Mouse (Mus musculus) CH12.LX (cell line): Measurements from ENCODE around the gene Dkk3. TPM values are rescaled to one million over a fixed set of nuclear protein-coding genes. Genes with fewer than 3 reads are reported as not detected.

ENCODE experiments used
- DNase-seq: peaks from one replicate; pipeline ENCODE4 v3.0.0-alpha.2; 2013; ENCODE audit errors: extremely low read depth
- H3K27ac ChIP-seq: 2 replicates; pipeline ENCODE4 v1.5.1; 2012; ENCODE audit warnings: low read depth, mild to moderate bottlenecking, control low read depth, moderate library complexity; ENCODE audit not compliant: insufficient read depth
- H3K27me3 ChIP-seq: replicated peaks from 2 replicates; pipeline ENCODE3; 2012; ENCODE audit warnings: inconsistent platforms
- H3K36me3 ChIP-seq, 2 experiments: replicated peaks in 1 of 2; 2 replicates each; pipeline versions ENCODE3 to v1.6.1; 2012; ENCODE audit warnings: inconsistent platforms in 1 of 2, low read length in 1 of 2, mild to moderate bottlenecking in 1 of 2, mixed read lengths in 1 of 2, moderate library complexity in 1 of 2; ENCODE audit not compliant: control insufficient read depth in 1 of 2, insufficient read depth in 1 of 2
- H3K4me1 ChIP-seq, 2 experiments: 2 replicates each; pipeline ENCODE4 v1.6.1; 2012; ENCODE audit warnings: inconsistent platforms in 1 of 2, moderate library complexity in 1 of 2; ENCODE audit not compliant: insufficient read depth in 2 of 2, control insufficient read depth in 1 of 2
- H3K4me2 ChIP-seq: 2 replicates; pipeline ENCODE4 v1.6.1; 2012; ENCODE audit warnings: low read depth, mild to moderate bottlenecking, control low read depth; ENCODE audit not compliant: poor library complexity, insufficient read depth, severe bottlenecking
- H3K4me3 ChIP-seq, 3 experiments: fragments of 150-350 bp in 1 of 3; sonication (generic) in 1 of 3; replicated peaks in 1 of 3; 2 replicates each; pipeline versions ENCODE3 to v1.5.1; 2011 to 2012; ENCODE audit warnings: low read depth in 2 of 3, low read length in 2 of 3, mild to moderate bottlenecking in 2 of 3, moderate library complexity in 2 of 3, control low read depth in 1 of 3, improper control_type of control experiment in 1 of 3, inconsistent platforms in 1 of 3, mixed read lengths in 1 of 3; ENCODE audit not compliant: poor library complexity in 1 of 3
- H3K79me2 ChIP-seq: replicated peaks from 2 replicates; pipeline ENCODE4 v1.6.1; 2012; ENCODE audit warnings: mild to moderate bottlenecking, moderate library complexity; ENCODE audit not compliant: control insufficient read depth, poor library complexity, insufficient read depth, severe bottlenecking; ENCODE audit errors: extremely low read depth
- H3K9ac ChIP-seq: 2 replicates; pipeline ENCODE4 v1.6.1; 2012; ENCODE audit warnings: low read depth, mild to moderate bottlenecking, control low read depth, moderate library complexity; ENCODE audit not compliant: insufficient read depth
- H3K9me3 ChIP-seq: replicated peaks from 2 replicates; pipeline ENCODE3; 2012; ENCODE audit warnings: low read length, inconsistent platforms, mixed read lengths
- BHLHE40 ChIP-seq: IDR thresholded peaks from 2 replicates; pipeline ENCODE4 v1.6.1; 2011; ENCODE audit warnings: mild to moderate bottlenecking, low read depth, low read length, improper control_type of control experiment
- CHD2 ChIP-seq: IDR thresholded peaks from 2 replicates; pipeline ENCODE4 v1.6.1; 2011; ENCODE audit warnings: low read length, improper control_type of control experiment
- CTCF ChIP-seq, 2 experiments: IDR thresholded peaks in 1 of 2; conservative IDR thresholded peaks in 1 of 2; 2 replicates each; pipeline ENCODE4 v1.5.1; 2011 to 2012; ENCODE audit warnings: low read depth in 2 of 2, low read length in 2 of 2, improper control_type of control experiment in 1 of 2, inconsistent platforms in 1 of 2, mild to moderate bottlenecking in 1 of 2, moderate library complexity in 1 of 2
- E2F4 ChIP-seq: IDR thresholded peaks from 2 replicates; pipeline ENCODE4 v1.6.1; 2011; ENCODE audit warnings: low read depth, low read length, improper control_type of control experiment; ENCODE audit not compliant: insufficient replicate concordance
- GABPA ChIP-seq: IDR thresholded peaks from 2 replicates; pipeline ENCODE4 v1.6.1; 2012; ENCODE audit warnings: low read depth, low read length, improper control_type of control experiment, inconsistent platforms; ENCODE audit not compliant: insufficient replicate concordance
- HCFC1 ChIP-seq: IDR thresholded peaks from 2 replicates; pipeline ENCODE4 v1.6.1; 2012; ENCODE audit warnings: low read depth, mild to moderate bottlenecking, inconsistent platforms, low read length, improper control_type of control experiment
- IRF4 ChIP-seq: IDR thresholded peaks from 2 replicates; pipeline ENCODE4 v1.6.1; 2014; ENCODE audit warnings: low read depth, mild to moderate bottlenecking, inconsistent platforms, low read length, improper control_type of control experiment
- JUN ChIP-seq: IDR thresholded peaks from 2 replicates; pipeline ENCODE4 v1.6.1; 2011; ENCODE audit warnings: low read depth, mild to moderate bottlenecking, low read length, improper control_type of control experiment, moderate library complexity; ENCODE audit not compliant: insufficient read depth
- JUND ChIP-seq: conservative IDR thresholded peaks from 2 replicates; pipeline ENCODE4 v1.6.1; 2011; ENCODE audit warnings: low read depth, low read length, improper control_type of control experiment
- KAT2A ChIP-seq: IDR thresholded peaks from 2 replicates; pipeline ENCODE4 v1.6.1; 2012; ENCODE audit warnings: low read length, improper control_type of control experiment, inconsistent platforms; ENCODE audit not compliant: insufficient replicate concordance
- MAX ChIP-seq: IDR thresholded peaks from 2 replicates; pipeline ENCODE4 v1.6.1; 2011; ENCODE audit warnings: low read length, improper control_type of control experiment
- MAZ ChIP-seq: IDR thresholded peaks from 2 replicates; pipeline ENCODE4 v1.6.1; 2012; ENCODE audit warnings: low read depth, mild to moderate bottlenecking, inconsistent platforms, low read length, improper control_type of control experiment, moderate library complexity
- MEF2A ChIP-seq: IDR thresholded peaks from 2 replicates; pipeline ENCODE4 v1.6.1; 2014; ENCODE audit warnings: low read depth, mild to moderate bottlenecking, inconsistent platforms, low read length, improper control_type of control experiment, borderline replicate concordance
- NELFE ChIP-seq: IDR thresholded peaks from 2 replicates; pipeline ENCODE4 v1.6.1; 2011; ENCODE audit warnings: low read depth, low read length, improper control_type of control experiment
- SIN3A ChIP-seq: IDR thresholded peaks from 2 replicates; pipeline ENCODE4 v1.6.1; 2012; ENCODE audit warnings: low read length, improper control_type of control experiment, inconsistent platforms
- SMC3 ChIP-seq: IDR thresholded peaks from 2 replicates; pipeline ENCODE4 v1.6.1; 2011; ENCODE audit warnings: low read depth, low read length, improper control_type of control experiment
- USF2 ChIP-seq: conservative IDR thresholded peaks from 2 replicates; pipeline ENCODE4 v1.6.1; 2011; ENCODE audit warnings: low read depth, low read length, improper control_type of control experiment
- ZC3H11A ChIP-seq: IDR thresholded peaks from 2 replicates; pipeline ENCODE4 v1.6.1; 2012; ENCODE audit warnings: low read depth, mild to moderate bottlenecking, inconsistent platforms, low read length, improper control_type of control experiment
- ZKSCAN1 ChIP-seq: IDR thresholded peaks from 2 replicates; pipeline ENCODE4 v1.6.1; 2012; ENCODE audit warnings: low read depth, inconsistent platforms, low read length, improper control_type of control experiment, borderline replicate concordance
- ZNF384 ChIP-seq: IDR thresholded peaks from 2 replicates; pipeline ENCODE4 v1.6.1; 2012; ENCODE audit warnings: low read depth, low read length, improper control_type of control experiment, inconsistent platforms
- dilution Hi-C: fragments of 300-500 bp; cut with MboI; formaldehyde crosslinking; loops from 2 replicates; pipeline ENCODE4 v1.14.3; 2020; ENCODE audit warnings: low sequenced_read_pairs; ENCODE audit not compliant: extremely low pct_unique_long_range_greater_than_20kb, extremely low pct_ligation_motif_present
- in situ Hi-C: fragments of 300-500 bp; cut with MboI; formaldehyde crosslinking; loops from 3 replicates; pipeline ENCODE4 v1.14.3; 2019; ENCODE audit warnings: low sequenced_read_pairs, low pct_ligation_motif_present, low pct_unique_long_range_greater_than_20kb, mixed read lengths
- polyA plus RNA-seq: library from polyadenylated mRNA; unstranded; fragments of >175 nt; gene quantifications from 2 replicates; pipeline ENCODE4 v1.2.1, GENCODE M21; 2012; ENCODE audit warnings: low read depth; ENCODE audit not compliant: insufficient read length
- total RNA-seq, 2 experiments: library from RNA; depleted of rRNA; stranded (reverse); fragments of 300-350 nt in 1 of 2; fragments of >200 nt in 1 of 2; gene quantifications; 2 replicates each; pipeline ENCODE4 v1.2.3; 2012 to 2014

Gene Dkk3
- total and polyA plus RNA-seq, 3 experiments, result 0.38 to 0.55 (median 0.54) TPM

- Histone ChIP-seq H3K27me3 (no peaks in the 10 kb centered on the region), H3K27ac (no peak overlapping the region), H3K36me3 (peaks cover 20 to 64% of the 10 kb centered on the region in 2 experiments), H3K4me1 (no peaks in the 10 kb centered on the region), H3K79me2 (no peaks in the 10 kb centered on the region), H3K4me2 (no peak overlapping the region), H3K9ac (no peak overlapping the region), H3K4me3 (no peak overlapping the region), H3K9me3 (no peaks in the 10 kb centered on the region)
- dilution Hi-C loops (no loop called here), in situ Hi-C loops (loop anchor here (10.0 kb wide), 2 partner anchors 101 to 291 kb away; no protein-coding TSS in a partner anchor)
- TF ChIP-seq ZKSCAN1, result no peak
- no peak for TF ChIP-seq IRF4
- no peak for TF ChIP-seq NELFE
- no peak for TF ChIP-seq MAX
- no peak for TF ChIP-seq ZC3H11A
- TF ChIP-seq CTCF (conservative IDR thresholded peaks at IDR 0.05 in 1 of 2, IDR thresholded peaks at IDR 0.05 in 1 of 2; ENCODE audit: low read depth in 2 of 2, low read length in 2 of 2), result no peak
- no peak for TF ChIP-seq SMC3
- no peak for TF ChIP-seq MEF2A
- TF ChIP-seq GABPA, result no peak
- no peak for TF ChIP-seq E2F4
- no peak for TF ChIP-seq USF2
- TF ChIP-seq JUN, result no peak
- TF ChIP-seq CHD2, result no peak
- no peak for TF ChIP-seq BHLHE40
- no peak for DNase-seq
Observed at GRCm38 (mm10) chr7:112084222-112084621, 74.6 kb downstream of the Dkk3 start.

DNA sequence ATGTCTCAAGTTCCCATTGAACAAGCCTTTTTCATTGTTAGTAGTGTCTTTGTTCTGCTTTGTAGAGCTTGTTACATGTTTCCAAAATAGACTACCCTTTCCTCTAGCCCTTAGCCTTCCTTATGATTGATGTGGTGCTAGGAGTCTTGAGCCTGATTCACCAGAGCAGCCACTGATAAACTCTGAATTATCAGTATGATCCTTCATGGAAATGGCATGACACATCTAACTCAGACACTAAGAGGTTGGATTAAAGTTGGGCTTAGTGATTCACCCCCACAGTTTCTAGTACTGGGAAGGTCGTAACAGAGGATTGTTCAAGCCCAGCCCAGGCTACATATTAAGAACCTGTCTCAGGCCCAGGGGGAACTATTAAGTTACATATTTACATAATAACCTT lies 76.2 kb downstream of the Dkk3 start:
- Histone ChIP-seq H3K4me1 (no peaks in the 10 kb centered on the region), H3K27me3 (no peaks in the 10 kb centered on the region), H3K27ac (no peak overlapping the region), H3K4me2 (no peak overlapping the region), H3K4me3 (no peak overlapping the region), H3K9me3 (no peaks in the 10 kb centered on the region), H3K36me3 (peaks cover 24 to 62% of the 10 kb centered on the region in 2 experiments), H3K9ac (no peak overlapping the region), H3K79me2 (no peaks in the 10 kb centered on the region)
- in situ Hi-C loops (loop anchor here (10.0 kb wide), 2 partner anchors 102 to 292 kb away; no protein-coding TSS in a partner anchor), dilution Hi-C loops (no loop called here)
- DNase-seq, result no peak
- TF ChIP-seq KAT2A, result no peak
- TF ChIP-seq E2F4, result no peak
- no peak for TF ChIP-seq ZNF384
- TF ChIP-seq ZC3H11A, result no peak
- TF ChIP-seq SIN3A, result no peak
- TF ChIP-seq JUND, result no peak
- TF ChIP-seq MAZ, result no peak
- TF ChIP-seq HCFC1, result no peak
